Mouse (Mus musculus): ENCODE measurements around the gene Prkag1.

- TF ChIP-seq POLR2A (IDR thresholded peaks at IDR 0.05; ENCODE audit: low read depth, low read length) (no peak), CTCF (conservative IDR thresholded peaks at IDR 0.05; ENCODE audit: insufficient read depth, insufficient read length, low read depth, low read length) (no peak)
Measured at GRCm38 (mm10) chr15:98849165-98849564, 17.8 kb upstream of the Prkag1 start.

Measured in kidney, adult 2 months (tissue).